Mouse (Mus musculus) right cerebral cortex, postnatal 10 days (tissue): ENCODE results near the gene Flg2.

ENCODE experiments used
- DNase-seq, 2 experiments: peaks; one replicate each; pipeline ENCODE4 v3.0.0; 2021; ENCODE audit warnings: low spot score in 2 of 2

Gene Flg2

DNA sequence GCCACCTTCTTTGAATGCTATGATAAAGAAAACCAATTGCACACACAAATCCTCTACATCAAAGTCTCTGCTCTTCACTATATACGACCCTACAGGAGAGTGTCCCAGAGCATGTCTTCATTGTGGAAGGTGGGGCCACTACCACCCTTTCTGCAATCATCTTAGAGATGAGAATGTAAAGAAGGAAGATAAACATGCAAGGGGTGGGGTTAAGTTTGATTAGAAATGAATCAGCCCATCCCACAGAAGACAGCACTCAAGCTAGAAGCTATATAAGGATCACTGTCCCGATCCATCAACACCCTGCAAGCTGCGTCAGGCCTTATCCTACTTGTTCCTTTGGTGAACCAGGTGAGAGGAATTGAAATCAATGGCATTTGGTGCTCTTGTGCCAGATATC is at the start of gene Flg2:
Gene Flg2, plus strand, starts transcription at position 301 of the 400 bp plus-strand sequence.
- DNase-seq: no peak

DNA sequence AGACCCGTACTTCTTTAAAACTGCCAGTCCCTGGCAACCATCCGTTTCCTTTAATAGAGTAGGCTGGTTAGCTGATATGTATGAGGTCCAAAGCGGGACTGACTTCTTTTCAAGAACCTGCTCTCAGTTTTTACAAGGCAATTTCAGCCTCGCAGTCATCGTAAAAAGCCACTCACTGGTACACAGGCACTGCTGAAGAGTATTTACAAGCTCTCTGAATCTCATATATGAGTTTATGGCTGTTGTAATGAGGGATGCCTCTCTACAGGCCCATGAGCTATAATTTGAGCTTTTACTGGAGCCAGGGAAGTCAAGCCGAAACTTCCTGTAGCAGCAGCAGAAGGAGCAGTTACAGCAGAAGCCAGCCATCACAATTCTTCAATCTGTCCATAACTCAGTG is 34.6 kb upstream of the Flg2 start:
- no peak for DNase-seq

DNA sequence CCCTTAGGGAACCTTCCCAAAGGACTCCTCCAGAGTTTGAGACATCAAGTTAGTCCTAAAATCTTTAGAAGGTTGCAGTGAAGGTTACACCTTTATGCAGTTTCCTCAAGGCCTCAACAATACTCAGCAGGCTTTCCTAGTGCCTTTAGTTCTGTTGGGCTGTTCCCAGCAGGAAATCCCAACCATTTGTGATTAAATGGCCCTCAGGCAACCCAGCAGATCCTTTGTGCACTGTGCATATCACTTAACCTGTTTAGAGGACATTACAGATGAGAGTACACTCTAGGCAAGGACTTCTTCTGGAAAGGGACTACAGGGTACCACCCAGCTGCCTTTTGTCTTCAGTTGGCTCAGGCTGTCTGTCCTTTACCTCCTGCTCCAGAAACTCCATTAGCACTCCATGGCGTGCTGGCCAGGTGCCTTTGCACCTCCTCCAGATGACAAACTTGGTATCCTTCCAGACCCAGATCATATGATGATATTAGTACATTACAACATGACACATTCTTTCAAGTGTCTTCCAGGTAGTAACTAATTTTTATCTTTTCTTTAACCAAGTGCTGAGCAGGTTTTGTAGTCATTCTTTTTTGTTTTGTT is 34.0 kb upstream of the Flg2 start:
- no peak for DNase-seq

DNA sequence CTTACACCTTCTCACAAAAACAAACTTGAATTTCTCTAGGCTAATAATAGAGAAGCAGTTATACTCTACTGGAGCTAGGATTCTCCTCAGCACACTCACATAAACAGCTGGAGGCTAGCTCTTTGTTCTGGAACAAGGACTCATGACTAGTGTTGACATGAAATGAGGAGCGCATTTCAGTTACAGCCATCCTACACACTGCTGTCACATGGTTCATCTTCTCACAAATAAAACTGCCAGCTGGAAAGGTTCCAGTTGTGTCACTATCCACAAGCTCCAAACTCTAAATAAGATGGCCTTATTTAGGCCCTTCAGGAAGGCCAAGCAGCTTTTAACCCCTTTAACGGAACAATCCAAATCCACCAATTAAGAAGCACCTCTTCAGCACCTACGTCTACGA is 16.2 kb upstream of the Flg2 start:
- DNase-seq: no peak

DNA sequence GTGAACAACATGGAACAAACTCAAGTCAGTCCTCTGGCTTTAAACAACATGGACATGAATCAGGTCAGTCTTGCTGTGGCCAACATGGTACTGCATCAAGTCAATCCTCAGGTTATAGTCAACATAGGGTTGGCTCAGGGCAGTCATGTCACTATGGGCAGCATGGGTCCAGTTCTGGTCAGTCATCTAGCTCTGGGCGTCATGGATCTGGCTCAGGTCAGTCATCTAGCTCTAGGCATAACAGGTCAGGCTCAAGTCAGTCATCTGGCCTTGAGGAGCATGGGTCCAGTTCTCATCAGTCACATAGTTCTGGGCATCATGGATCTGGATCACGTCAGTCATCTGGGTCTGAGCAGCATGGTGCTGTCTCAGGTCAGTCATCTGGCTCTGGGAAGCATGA is 4.9 kb downstream of the Flg2 start:
- no peak for DNase-seq

DNA sequence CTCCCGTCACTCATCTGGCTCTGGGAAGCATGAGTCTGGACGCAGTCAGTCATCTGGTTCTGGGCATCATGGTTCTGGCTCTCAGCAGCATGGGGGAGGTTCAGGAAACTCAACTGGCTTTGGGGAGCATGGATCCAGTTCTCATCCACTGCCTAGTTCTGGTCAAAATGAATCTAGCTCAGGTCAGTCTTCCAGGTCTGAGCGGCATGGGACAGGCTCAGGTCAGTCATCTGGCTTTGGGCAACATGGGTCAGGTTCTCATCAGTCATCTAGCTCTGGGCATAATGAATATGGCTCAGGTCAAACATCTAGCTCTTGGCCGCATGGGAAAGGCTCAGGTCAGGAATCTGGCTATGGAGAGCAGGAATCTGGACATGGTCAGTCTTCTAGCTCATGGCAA is 5.4 kb downstream of the Flg2 start:
- DNase-seq: no peak
